Mouse (Mus musculus): ENCODE data around the gene Ak4.
"Not testable (repeated sequence)": the region's sequence is repeated elsewhere in the genome, so short reads cannot be mapped to it uniquely, and the experiment has no call there.

The Ak4 gene

GRCm38 (mm10) chr4:101419151-101419910 is at the start of gene Ak4:
Gene Ak4 (plus strand): TSS chr4:101419277.
- peak; percentile 64 for DNase-seq (ENCODE audit: low spot score)

- DNase-seq (ENCODE audit: low spot score), result no peak
Measured at GRCm38 (mm10) chr4:101369738-101370275, 49.3 kb upstream of the Ak4 start.

GRCm38 (mm10) chr4:101372283-101372682 is 46.8 kb upstream of the Ak4 start:
- no peak for DNase-seq (ENCODE audit: low spot score)

GRCm38 (mm10) chr4:101372751-101373150 is 46.3 kb upstream of the Ak4 start:
- DNase-seq (ENCODE audit: low spot score), result no peak

GRCm38 (mm10) chr4:101374104-101374503 is 45.0 kb upstream of the Ak4 start:
- DNase-seq (ENCODE audit: low spot score), result no peak

- no peak for DNase-seq (ENCODE audit: low spot score)
Measured at GRCm38 (mm10) chr4:101376835-101377234, 42.2 kb upstream of the Ak4 start.

- no peak for DNase-seq (ENCODE audit: low spot score)
Measured at GRCm38 (mm10) chr4:101378241-101378640, 40.8 kb upstream of the Ak4 start.

- DNase-seq (ENCODE audit: low spot score), result no peak
Measured at GRCm38 (mm10) chr4:101378778-101379177, 40.3 kb upstream of the Ak4 start.

GRCm38 (mm10) chr4:101385002-101385401 is 34.1 kb upstream of the Ak4 start:
- no peak for DNase-seq (ENCODE audit: low spot score)

- no peak for DNase-seq (ENCODE audit: low spot score)
Measured at GRCm38 (mm10) chr4:101388246-101388645, 30.8 kb upstream of the Ak4 start.

GRCm38 (mm10) chr4:101388656-101389055 is 30.4 kb upstream of the Ak4 start:
- DNase-seq (ENCODE audit: low spot score), result not testable (repeated sequence)

GRCm38 (mm10) chr4:101392229-101392628 is 26.8 kb upstream of the Ak4 start:
- peak; percentile 9 for DNase-seq (ENCODE audit: low spot score)

GRCm38 (mm10) chr4:101393292-101393711 is 25.8 kb upstream of the Ak4 start:
- DNase-seq (ENCODE audit: low spot score), result no peak

- no peak for DNase-seq (ENCODE audit: low spot score)
Measured at GRCm38 (mm10) chr4:101395021-101395533, 24.0 kb upstream of the Ak4 start.

- no peak for DNase-seq (ENCODE audit: low spot score)
Measured at GRCm38 (mm10) chr4:101400025-101400594, 19.0 kb upstream of the Ak4 start.

GRCm38 (mm10) chr4:101401945-101402344 is 17.1 kb upstream of the Ak4 start:
- DNase-seq (ENCODE audit: low spot score), result no peak

- no peak for DNase-seq (ENCODE audit: low spot score)
Measured at GRCm38 (mm10) chr4:101404863-101405262, 14.2 kb upstream of the Ak4 start.

- DNase-seq (ENCODE audit: low spot score), result no peak
Measured at GRCm38 (mm10) chr4:101406411-101407196, 12.5 kb upstream of the Ak4 start.

- DNase-seq (ENCODE audit: low spot score), result no peak
Measured at GRCm38 (mm10) chr4:101416966-101417365, 2.1 kb upstream of the Ak4 start.

- DNase-seq (ENCODE audit: low spot score), result peak; percentile 28
Measured at GRCm38 (mm10) chr4:101419911-101420880, 1.1 kb downstream of the Ak4 start.

- DNase-seq (ENCODE audit: low spot score), result no peak
Measured at GRCm38 (mm10) chr4:101422996-101423395, 3.9 kb downstream of the Ak4 start.
